Mouse (Mus musculus): Measurements from ENCODE around the gene Igtp. TPM values are rescaled to one million over a fixed set of nuclear protein-coding genes. Genes with fewer than 3 reads are reported as not detected.

The Igtp gene
- polyA plus RNA-seq, 1 experiment from 2014 or later, result 5.5 TPM

Other genes with a start within 250 kb of the Igtp start
- 37.2 and 43.0 TPM in 2 replicates for gene Larp1, start 190.5 kb upstream of the Igtp start, polyA plus RNA-seq (2014; fragmentation: Nextera tagmentation; extraction: Ambion mirVana)
- gene Gm12248, start 106.4 kb upstream of the Igtp start, polyA plus RNA-seq (2014; fragmentation: Nextera tagmentation; extraction: Ambion mirVana), result not detected in 2 replicates
- 75.7 and 77.6 TPM in 2 replicates for gene Cnot8, start 95.4 kb upstream of the Igtp start, polyA plus RNA-seq (2014; fragmentation: Nextera tagmentation; extraction: Ambion mirVana)
- 36.6 and 41.1 TPM in 2 replicates for gene Gemin5, start 31.0 kb upstream of the Igtp start, polyA plus RNA-seq (2014; fragmentation: Nextera tagmentation; extraction: Ambion mirVana)
- 178 and 190 TPM in 2 replicates for gene Mrpl22, start 27.9 kb upstream of the Igtp start, polyA plus RNA-seq (2014; fragmentation: Nextera tagmentation; extraction: Ambion mirVana)
- gene Irgm2, start 62 bp downstream of the Igtp start, polyA plus RNA-seq (2014; fragmentation: Nextera tagmentation; extraction: Ambion mirVana), result 2.3 and 2.5 TPM in 2 replicates
- gene 4930438A08Rik, start 75.2 kb downstream of the Igtp start, polyA plus RNA-seq (2014; fragmentation: Nextera tagmentation; extraction: Ambion mirVana), result 0.30 and 0.44 TPM in 2 replicates
- 18.3 and 19.2 TPM in 2 replicates for gene Zfp692, start 107.5 kb downstream of the Igtp start, polyA plus RNA-seq (2014; fragmentation: Nextera tagmentation; extraction: Ambion mirVana)
- 50.6 and 50.7 TPM in 2 replicates for gene Zfp672, start 130.8 kb downstream of the Igtp start, polyA plus RNA-seq (2014; fragmentation: Nextera tagmentation; extraction: Ambion mirVana)
- 20.5 and 25.3 TPM in 2 replicates for gene Sh3bp5l, start 131.2 kb downstream of the Igtp start, polyA plus RNA-seq (2014; fragmentation: Nextera tagmentation; extraction: Ambion mirVana)
- gene Lypd8, start 179.5 kb downstream of the Igtp start, polyA plus RNA-seq (2014; fragmentation: Nextera tagmentation; extraction: Ambion mirVana), result 0.14 and 0.27 TPM in 2 replicates
- gene 1810065E05Rik, start 221.6 kb downstream of the Igtp start, polyA plus RNA-seq (2014; fragmentation: Nextera tagmentation; extraction: Ambion mirVana), result not detected in 2 replicates
- gene Gm12253, start 233.0 kb downstream of the Igtp start, polyA plus RNA-seq (2014; fragmentation: Nextera tagmentation; extraction: Ambion mirVana), result not detected in 2 replicates

Data from liver, embryonic 11.5 days (tissue).